Mouse (Mus musculus) lung, postnatal 0 days (tissue): ENCODE results near the gene Tnfrsf21. TPM values are rescaled to one million over a fixed set of nuclear protein-coding genes. Genes with fewer than 3 reads are reported as not detected.

Source experiments
- ATAC-seq: fragments of 200-750 bp; cut with Nextera tagmentation; 2 replicates; pipeline ENCODE4 v1.8.0; 2017; ENCODE audit warnings: moderate library complexity
- DNase-seq: peaks from one replicate; pipeline ENCODE4 v3.0.0-alpha.2; 2016; ENCODE audit warnings: low spot score
- H3K27ac ChIP-seq: fragments of 300-500 bp; sonication (generic); 2 replicates; pipeline ENCODE4 v1.5.1; 2014; ENCODE audit warnings: antibody characterized with exemption, mild to moderate bottlenecking, low read length, mixed read lengths
- H3K27me3 ChIP-seq: fragments of 300-500 bp; sonication (generic); replicated peaks from 2 replicates; pipeline ENCODE4 v1.6.1; 2014; ENCODE audit warnings: low read length, mixed read lengths; ENCODE audit not compliant: insufficient read depth
- H3K36me3 ChIP-seq: fragments of 300-500 bp; sonication (generic); 2 replicates; pipeline ENCODE4 v1.6.1; 2014; ENCODE audit warnings: low read length, mixed read lengths; ENCODE audit not compliant: insufficient read depth
- H3K4me1 ChIP-seq: fragments of 300-500 bp; sonication (generic); 2 replicates; pipeline ENCODE4 v1.6.1; 2014; ENCODE audit warnings: antibody characterized with exemption, low read depth, low read length, mixed read lengths; ENCODE audit not compliant: insufficient read depth
- H3K4me2 ChIP-seq: fragments of 300-500 bp; sonication (generic); replicated peaks from 2 replicates; pipeline ENCODE4 v1.6.1; 2014; ENCODE audit warnings: low read depth, mild to moderate bottlenecking, low read length, moderate library complexity, mixed read lengths
- H3K4me3 ChIP-seq: fragments of 300-500 bp; sonication (generic); 2 replicates; pipeline ENCODE4 v1.5.1; 2014; ENCODE audit warnings: low read depth, low read length
- H3K9ac ChIP-seq: fragments of 300-500 bp; sonication (generic); replicated peaks from 2 replicates; pipeline ENCODE4 v1.6.1; 2014; ENCODE audit warnings: low read depth, mild to moderate bottlenecking
- H3K9me3 ChIP-seq: fragments of 300-500 bp; sonication (generic); 2 replicates; pipeline ENCODE4 v1.6.1; 2016; ENCODE audit warnings: low read length, mixed read lengths
- CTCF ChIP-seq: IDR thresholded peaks from 2 replicates; pipeline ENCODE4 v1.5.1; 2016; ENCODE audit warnings: antibody characterized with exemption, mild to moderate bottlenecking
- EP300 ChIP-seq: IDR thresholded peaks from 2 replicates; pipeline ENCODE4 v1.6.1; 2016; ENCODE audit warnings: antibody characterized with exemption, mild to moderate bottlenecking, control low read depth
- WGBS: fragments of 180-500 bp; shearing (Covaris S2); extraction: QIAGEN DNeasy Blood & Tissue Kit; methylation state at CpG from one replicate; pipeline ENCODE4 v1.1.7; 2014; 5-methylcytosine and 5-hydroxymethylcytosine counted together
- polyA plus RNA-seq: library from polyadenylated mRNA; unstranded; fragments of >200 nt; fragmentation: Nextera tagmentation; extraction: Ambion mirVana; gene quantifications from 2 replicates; pipeline ENCODE4 v1.2.1, GENCODE M21; 2015

The Tnfrsf21 gene
- polyA plus RNA-seq, 1 experiment from 2014 or later = 40.2 TPM

- TF ChIP-seq EP300 = no peak
- TF ChIP-seq CTCF = no peak
Measured at GRCm38 (mm10) chr17:43000598-43000997, 15.8 kb upstream of the Tnfrsf21 start.

GRCm38 (mm10) chr17:43012718-43013117, 3.6 kb upstream of the Tnfrsf21 start:
- TF ChIP-seq CTCF (peak; percentile 84), EP300 (no peak)
- Histone ChIP-seq H3K27me3 (no peaks in the 10 kb centered on the region), H3K27ac (no peak overlapping the region), H3K9me3 (no peaks in the 10 kb centered on the region), H3K36me3 (no peaks in the 10 kb centered on the region), H3K9ac (no peak overlapping the region), H3K4me2 (no peak overlapping the region), H3K4me1 (no peaks in the 10 kb centered on the region), H3K4me3 (no peak overlapping the region)
- no peak for ATAC-seq
- WGBS = 16% methylated on average over 6 of the region's 6 CpGs
- DNase-seq = peak; percentile 82

More at GRCm38 (mm10) chr17:43000598-43000997, 15.8 kb upstream of the Tnfrsf21 start:
- no peak overlapping the region for H3K27ac ChIP-seq
- no peaks in the 10 kb centered on the region for H3K27me3 ChIP-seq
- H3K4me3 ChIP-seq = no peak overlapping the region
- H3K36me3 ChIP-seq = no peaks in the 10 kb centered on the region
- no peak overlapping the region for H3K9ac ChIP-seq
- 80% methylated on average over 7 of the region's 7 CpGs for WGBS
- H3K9me3 ChIP-seq = no peaks in the 10 kb centered on the region
- DNase-seq = no peak
- no peaks in the 10 kb centered on the region for H3K4me1 ChIP-seq
- ATAC-seq = no peak
- H3K4me2 ChIP-seq = no peak overlapping the region

- Histone ChIP-seq H3K36me3 (no peaks in the 10 kb centered on the region), H3K27ac (peak overlapping the region; percentile 57), H3K4me2 (peak overlapping the region; percentile 99), H3K4me3 (peak overlapping the region; percentile 72), H3K27me3 (no peaks in the 10 kb centered on the region), H3K9me3 (no peaks in the 10 kb centered on the region), H3K4me1 (no peaks in the 10 kb centered on the region), H3K9ac (peak overlapping the region; percentile 46)
- ATAC-seq = no peak
- TF ChIP-seq EP300 (no peak), CTCF (no peak)
- peak; percentile 59 for DNase-seq
- 3% methylated on average over 39 of the region's 40 CpGs for WGBS
Measured at GRCm38 (mm10) chr17:43017341-43018052, 1.1 kb downstream of the Tnfrsf21 start.

GRCm38 (mm10) chr17:43018071-43018470, 1.7 kb downstream of the Tnfrsf21 start:
- H3K9ac ChIP-seq = 0 out of 2 replicates have a peak overlapping the region, but pooled peaks have one; percentile 46
- TF ChIP-seq CTCF (no peak), EP300 (no peak)
- peak overlapping the region; percentile 72 for H3K4me3 ChIP-seq
- H3K4me2 ChIP-seq = peak overlapping the region; percentile 99
- H3K9me3 ChIP-seq = no peaks in the 10 kb centered on the region
- no peak overlapping the region for H3K27ac ChIP-seq
- H3K36me3 ChIP-seq = no peaks in the 10 kb centered on the region
- no peaks in the 10 kb centered on the region for H3K27me3 ChIP-seq
- DNase-seq (no peak), ATAC-seq (no peak)
- H3K4me1 ChIP-seq = no peaks in the 10 kb centered on the region

GRCm38 (mm10) chr17:43019660-43020059, 3.3 kb downstream of the Tnfrsf21 start:
- H3K27me3 ChIP-seq = no peaks in the 10 kb centered on the region
- H3K9me3 ChIP-seq = no peaks in the 10 kb centered on the region
- TF ChIP-seq CTCF (no peak), EP300 (no peak)
- H3K4me1 ChIP-seq = no peaks in the 10 kb centered on the region; the same call in 1 of the 2 replicates
- 70% methylated on average over 9 of the region's 9 CpGs for WGBS
- DNase-seq = no peak
- H3K36me3 ChIP-seq = no peaks in the 10 kb centered on the region
- no peak overlapping the region for H3K4me3 ChIP-seq
- H3K27ac ChIP-seq = no peak overlapping the region
- no peak overlapping the region for H3K9ac ChIP-seq
- 0 out of 2 replicates have a peak overlapping the region, but pooled peaks have one; percentile 11 for H3K4me2 ChIP-seq
- no peak for ATAC-seq

- H3K4me1 ChIP-seq = no peaks in the 10 kb centered on the region; the same call in 1 of the 2 replicates
- H3K27me3 ChIP-seq = no peaks in the 10 kb centered on the region
- H3K9me3 ChIP-seq = no peaks in the 10 kb centered on the region
- 87% methylated on average over 5 of the region's 5 CpGs for WGBS
- TF ChIP-seq CTCF (no peak), EP300 (no peak)
- H3K4me2 ChIP-seq = no peak overlapping the region
- H3K9ac ChIP-seq = no peak overlapping the region
- no peak for DNase-seq
- no peak overlapping the region for H3K27ac ChIP-seq
- no peaks in the 10 kb centered on the region for H3K36me3 ChIP-seq
- ATAC-seq = no peak
- H3K4me3 ChIP-seq = no peak overlapping the region
Measured at GRCm38 (mm10) chr17:43021017-43021416, 4.7 kb downstream of the Tnfrsf21 start.
